Mouse (Mus musculus) bone marrow, adult 2 months (tissue): ENCODE measurements around the gene Crybb3.

ENCODE experiments used
- CTCF ChIP-seq: fragments of 200-500 bp; IDR thresholded peaks from 2 replicates; pipeline ENCODE4 v1.5.1; 2011; ENCODE audit warnings: low read length, control low read depth; ENCODE audit not compliant: control insufficient read depth, insufficient read depth
- POLR2A ChIP-seq: fragments of 200-500 bp; IDR thresholded peaks from 2 replicates; pipeline ENCODE4 v1.6.1; 2011; ENCODE audit warnings: low read depth, mild to moderate bottlenecking, control low read depth, low read length, borderline replicate concordance; ENCODE audit not compliant: control insufficient read depth

DNA sequence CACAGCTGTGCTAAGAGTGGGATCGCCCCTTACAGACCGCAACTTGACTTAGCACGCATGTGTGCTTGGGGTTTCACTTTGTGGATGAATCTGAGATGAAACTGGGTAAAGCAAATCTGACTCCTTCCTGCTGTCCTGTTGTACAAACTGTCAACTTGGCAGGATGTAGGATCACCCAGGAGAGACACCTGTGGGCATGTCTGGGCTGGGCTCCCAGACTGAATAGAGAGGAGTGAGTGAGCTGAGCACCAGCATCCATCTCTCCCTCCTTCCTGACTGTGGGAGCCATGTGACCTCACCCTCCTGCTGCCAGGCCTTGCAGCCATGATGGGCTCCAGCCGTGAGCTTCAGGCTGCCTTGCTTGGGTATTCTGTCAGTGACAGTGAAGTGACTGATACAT is 24.1 kb upstream of the Crybb3 start:
- TF ChIP-seq CTCF = no peak
- TF ChIP-seq POLR2A = no peak
